Mouse (Mus musculus): Measurements from ENCODE around the gene Zbtb8b. TPM values are rescaled to one million over a fixed set of nuclear protein-coding genes. Genes with fewer than 3 reads are reported as not detected.
"Not testable (repeated sequence)": the region's sequence is repeated elsewhere in the genome, so short reads cannot be mapped to it uniquely, and the experiment has no call there.

The Zbtb8b gene
- polyA plus RNA-seq, 1 experiment from 2014 or later, result 4.9 TPM

- ATAC-seq (replicated peaks; ENCODE audit: low FRiP score); H3K27ac ChIP-seq; H3K36me3 ChIP-seq; H3K9me3 ChIP-seq (replicated peaks); H3K9ac ChIP-seq; H3K4me2 ChIP-seq; H3K4me3 ChIP-seq (replicated peaks); H3K27me3 ChIP-seq; H3K4me1 ChIP-seq: not testable (repeated sequence)
- WGBS, result 83% methylated on average over 3 of the region's 3 CpGs
Observed at GRCm38 (mm10) chr4:129410532-129410931, 30.1 kb downstream of the Zbtb8b start.

- Histone ChIP-seq H3K27me3 (no peaks in the 10 kb centered on the region), H3K36me3 (no peaks in the 10 kb centered on the region), H3K4me1 (peaks cover 7% of the 10 kb centered on the region), H3K9me3 (replicated peaks) (no peaks in the 10 kb centered on the region), H3K27ac (0 out of 2 replicates have a peak overlapping the region, but pooled peaks have one; percentile 22), H3K4me2 (peak overlapping the region; percentile 68), H3K9ac (peak overlapping the region; percentile 24; the same call in 1 of the 2 replicates), H3K4me3 (replicated peaks) (peak overlapping the region; percentile 43)
- WGBS, result 2% methylated on average over 25 of the region's 25 CpGs
- peak; percentile 81 for ATAC-seq (replicated peaks; ENCODE audit: low FRiP score)
Observed at GRCm38 (mm10) chr4:129406447-129406846, 34.2 kb downstream of the Zbtb8b start.

GRCm38 (mm10) chr4:129399813-129400212 lies 40.8 kb downstream of the Zbtb8b start:
- WGBS, result 80% methylated on average over 4 of the region's 4 CpGs
- Histone ChIP-seq H3K4me3 (replicated peaks) (no peak overlapping the region), H3K27me3 (no peaks in the 10 kb centered on the region), H3K4me2 (no peak overlapping the region), H3K27ac (no peak overlapping the region), H3K9me3 (replicated peaks) (no peaks in the 10 kb centered on the region), H3K4me1 (0 out of 2 replicates have a peak, but pooled peaks cover 2% of the 10 kb centered on the region), H3K9ac (no peak overlapping the region), H3K36me3 (no peaks in the 10 kb centered on the region)
- no peak for ATAC-seq (replicated peaks; ENCODE audit: low FRiP score)

GRCm38 (mm10) chr4:129396960-129397359 lies 43.7 kb downstream of the Zbtb8b start:
- no peak for ATAC-seq (replicated peaks; ENCODE audit: low FRiP score)

GRCm38 (mm10) chr4:129394089-129394870 lies 46.4 kb downstream of the Zbtb8b start:
- Histone ChIP-seq H3K4me3 (replicated peaks) (no peak overlapping the region), H3K36me3 (no peaks in the 10 kb centered on the region), H3K4me2 (0 out of 2 replicates have a peak overlapping the region, but pooled peaks have one; percentile 12), H3K27ac (0 out of 2 replicates have a peak overlapping the region, but pooled peaks have one; percentile 18), H3K4me1 (peaks cover 10% of the 10 kb centered on the region; the same call in 1 of the 2 replicates), H3K9ac (no peak overlapping the region), H3K27me3 (no peaks in the 10 kb centered on the region), H3K9me3 (replicated peaks) (no peaks in the 10 kb centered on the region)
- peak; percentile 71; the same call in 1 of the 2 replicates for ATAC-seq (replicated peaks; ENCODE audit: low FRiP score)
- WGBS, result 22% methylated on average over 12 of the region's 12 CpGs

More at GRCm38 (mm10) chr4:129396960-129397359, 43.7 kb downstream of the Zbtb8b start:
- H3K27me3 ChIP-seq, result no peaks in the 10 kb centered on the region
- no peak overlapping the region for H3K9ac ChIP-seq
- no peaks in the 10 kb centered on the region for H3K36me3 ChIP-seq
- H3K27ac ChIP-seq, result no peak overlapping the region
- no peaks in the 10 kb centered on the region for H3K9me3 ChIP-seq (replicated peaks)
- 81% methylated on average over 3 of the region's 3 CpGs for WGBS
- H3K4me1 ChIP-seq, result peaks cover 10% of the 10 kb centered on the region; the same call in 1 of the 2 replicates
- no peak overlapping the region for H3K4me3 ChIP-seq (replicated peaks)
- no peak overlapping the region for H3K4me2 ChIP-seq

GRCm38 (mm10) chr4:129390936-129391557 lies 49.6 kb downstream of the Zbtb8b start:
- Histone ChIP-seq H3K4me2 (no peak overlapping the region), H3K36me3 (no peaks in the 10 kb centered on the region), H3K27me3 (no peaks in the 10 kb centered on the region), H3K4me3 (replicated peaks) (no peak overlapping the region), H3K9me3 (replicated peaks) (no peaks in the 10 kb centered on the region), H3K27ac (no peak overlapping the region), H3K4me1 (peaks cover 10% of the 10 kb centered on the region; the same call in 1 of the 2 replicates), H3K9ac (no peak overlapping the region)
- WGBS, result 82% methylated on average over 7 of the region's 7 CpGs
- ATAC-seq (replicated peaks; ENCODE audit: low FRiP score), result no peak

- Histone ChIP-seq H3K4me3 (replicated peaks) (no peak overlapping the region), H3K9ac (no peak overlapping the region), H3K27ac (no peak overlapping the region), H3K9me3 (replicated peaks) (no peaks in the 10 kb centered on the region), H3K4me2 (no peak overlapping the region), H3K36me3 (no peaks in the 10 kb centered on the region), H3K4me1 (peaks cover 10% of the 10 kb centered on the region; the same call in 1 of the 2 replicates), H3K27me3 (no peaks in the 10 kb centered on the region)
- WGBS, result 83% methylated on average over 14 of the region's 14 CpGs
- no peak for ATAC-seq (replicated peaks; ENCODE audit: low FRiP score)
Observed at GRCm38 (mm10) chr4:129390216-129390743, 50.4 kb downstream of the Zbtb8b start.

- no peak overlapping the region for H3K9ac ChIP-seq
- H3K9me3 ChIP-seq (replicated peaks), result no peaks in the 10 kb centered on the region
- no peak overlapping the region for H3K4me3 ChIP-seq (replicated peaks)
- H3K4me2 ChIP-seq, result no peak overlapping the region
- ATAC-seq (replicated peaks; ENCODE audit: low FRiP score), result no peak
- H3K36me3 ChIP-seq, result no peaks in the 10 kb centered on the region
- whole genome bisulfite sequencing, result 86% methylated on average over 5 of the region's 5 CpGs
- peaks cover 7% of the 10 kb centered on the region; the same call in 1 of the 2 replicates for H3K4me1 ChIP-seq
- no peaks in the 10 kb centered on the region for H3K27me3 ChIP-seq
- no peak overlapping the region for H3K27ac ChIP-seq
Observed at GRCm38 (mm10) chr4:129388404-129388803, 52.2 kb downstream of the Zbtb8b start.

- Histone ChIP-seq H3K36me3 (no peaks in the 10 kb centered on the region), H3K9ac (no peak overlapping the region), H3K4me3 (replicated peaks) (no peak overlapping the region), H3K4me2 (no peak overlapping the region), H3K4me1 (peaks cover 9% of the 10 kb centered on the region; the same call in 1 of the 2 replicates), H3K27ac (no peak overlapping the region), H3K9me3 (replicated peaks) (no peaks in the 10 kb centered on the region), H3K27me3 (no peaks in the 10 kb centered on the region)
- 82% methylated on average over 2 of the region's 2 CpGs for WGBS
- no peak for ATAC-seq (replicated peaks; ENCODE audit: low FRiP score)
Observed at GRCm38 (mm10) chr4:129386989-129387388, 53.7 kb downstream of the Zbtb8b start.

GRCm38 (mm10) chr4:129386269-129386946 lies 54.2 kb downstream of the Zbtb8b start:
- 92% methylated on average over 8 of the region's 8 CpGs for WGBS
- H3K27ac ChIP-seq, result no peak overlapping the region
- H3K36me3 ChIP-seq, result no peaks in the 10 kb centered on the region
- no peak overlapping the region for H3K4me2 ChIP-seq
- H3K4me1 ChIP-seq, result peaks cover 9% of the 10 kb centered on the region; the same call in 1 of the 2 replicates
- no peak overlapping the region for H3K9ac ChIP-seq
- no peak overlapping the region for H3K4me3 ChIP-seq (replicated peaks)
- H3K27me3 ChIP-seq, result no peaks in the 10 kb centered on the region
- no peaks in the 10 kb centered on the region for H3K9me3 ChIP-seq (replicated peaks)
- ATAC-seq (replicated peaks; ENCODE audit: low FRiP score), result no peak

- ATAC-seq (replicated peaks; ENCODE audit: low FRiP score), result no peak
- Histone ChIP-seq H3K27me3 (no peaks in the 10 kb centered on the region), H3K4me2 (no peak overlapping the region), H3K4me1 (peaks cover 9% of the 10 kb centered on the region; the same call in 1 of the 2 replicates), H3K27ac (no peak overlapping the region), H3K9ac (no peak overlapping the region), H3K9me3 (replicated peaks) (no peaks in the 10 kb centered on the region), H3K36me3 (no peaks in the 10 kb centered on the region), H3K4me3 (replicated peaks) (no peak overlapping the region)
- 87% methylated on average over 11 of the region's 11 CpGs for WGBS
Observed at GRCm38 (mm10) chr4:129385685-129386084, 55.0 kb downstream of the Zbtb8b start.
